Mouse (Mus musculus) cerebellum, adult 11-12 months (tissue): ENCODE results near the gene Cmtm7.

Experiments
- DNase-seq: peaks from one replicate; pipeline ENCODE4 v3.0.0; 2022

Gene Cmtm7

GRCm38 (mm10) chr9:114707805-114708204 lies 73.9 kb downstream of the Cmtm7 start:
- no peak for DNase-seq
